Mouse (Mus musculus) heart, adult 10 weeks (tissue): ENCODE data around the gene Tnks1bp1. TPM values are rescaled to one million over a fixed set of nuclear protein-coding genes. Genes with fewer than 3 reads are reported as not detected.

Experiments
- polyA plus RNA-seq: library from polyadenylated mRNA; stranded (reverse); fragments of 350-450 nt; fragmentation: Illumina TruSeq; extraction: RNeasy Lipid Tissue Mini Kit (QIAGEN cat#74804); gene quantifications from one replicate; pipeline ENCODE4 v1.2.3, GENCODE M21; 2014; ENCODE audit warnings: low read depth, low replicate concordance

Gene Tnks1bp1
- 28.0 TPM for polyA plus RNA-seq

GRCm38 (mm10) chr2:85047596-85048167 is at the start of gene Tnks1bp1:
Gene Tnks1bp1, plus strand, starts transcription at chr2:85048022.

GRCm38 (mm10) chr2:85037047-85038026 is 10.5 kb upstream of the Tnks1bp1 start, which contains the start of the genes Ssrp1 and P2rx3:
Gene Ssrp1, plus strand, starts transcription at chr2:85037234.
Gene P2rx3, minus strand, starts transcription at chr2:85037462.

Other genes starting within 250 kb of the Tnks1bp1 start
- gene Ube2l6, start 249.2 kb upstream of the Tnks1bp1 start, polyA plus RNA-seq = 20.4 TPM
- gene Smtnl1, start 225.4 kb upstream of the Tnks1bp1 start, polyA plus RNA-seq = not detected
- 113 TPM for gene Timm10, start 221.0 kb upstream of the Tnks1bp1 start, polyA plus RNA-seq
- gene Slc43a1, start 209.2 kb upstream of the Tnks1bp1 start, polyA plus RNA-seq = 2.1 TPM
- 1.5 TPM for gene Rtn4rl2, start 161.3 kb upstream of the Tnks1bp1 start, polyA plus RNA-seq
- 77.8 TPM for gene Slc43a3, start 111.4 kb upstream of the Tnks1bp1 start, polyA plus RNA-seq
- gene Prg2, start 67.6 kb upstream of the Tnks1bp1 start, polyA plus RNA-seq = not detected
- gene Prg3, start 59.8 kb upstream of the Tnks1bp1 start, polyA plus RNA-seq = not detected
- 57.6 TPM for gene Ssrp1, start 10.8 kb upstream of the Tnks1bp1 start, polyA plus RNA-seq
- 1.2 TPM for gene P2rx3, start 10.6 kb upstream of the Tnks1bp1 start, polyA plus RNA-seq
- 14.7 TPM for gene Aplnr, start 88.2 kb downstream of the Tnks1bp1 start, polyA plus RNA-seq
- gene Lrrc55, start 149.2 kb downstream of the Tnks1bp1 start, polyA plus RNA-seq = 1.3 TPM